Mouse (Mus musculus) T-helper 1 cell (primary cell): ENCODE data around the gene Ube3b.

ENCODE experiments used
- in situ Hi-C: fragments of 300-600 bp; cut with MboI, MseI; formaldehyde crosslinking; loops from one replicate; pipeline ENCODE4 v1.15.1; 2025; ENCODE audit warnings: high pct_unique_total_duplicates

The Ube3b gene

DNA sequence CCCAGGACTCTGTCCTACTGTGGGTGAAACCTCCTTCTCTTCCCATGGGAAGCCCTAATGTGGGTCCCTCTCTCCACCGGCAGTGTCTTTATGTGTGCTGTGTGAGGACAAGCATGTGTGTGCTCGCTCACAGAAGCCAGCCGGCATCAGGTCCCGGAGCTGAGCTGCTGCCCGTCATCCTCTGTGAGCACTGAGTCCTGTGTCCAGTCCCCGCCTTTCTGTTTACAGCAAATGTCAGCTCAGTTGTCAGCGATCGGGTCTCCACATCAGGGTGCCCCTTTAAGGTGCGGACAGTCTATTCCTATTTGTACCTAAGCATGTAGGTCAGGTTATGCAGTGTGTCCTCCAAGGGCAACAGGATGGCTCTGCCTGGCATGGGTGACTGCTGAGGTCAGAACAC lies 6.8 kb upstream of the Ube3b start:
- in situ Hi-C loops, result no loop called here

- in situ Hi-C loops, result no loop called here
These were observed 5.8 kb upstream of the Ube3b start for GRCm38 (mm10) chr5:114374409-114375213.

DNA sequence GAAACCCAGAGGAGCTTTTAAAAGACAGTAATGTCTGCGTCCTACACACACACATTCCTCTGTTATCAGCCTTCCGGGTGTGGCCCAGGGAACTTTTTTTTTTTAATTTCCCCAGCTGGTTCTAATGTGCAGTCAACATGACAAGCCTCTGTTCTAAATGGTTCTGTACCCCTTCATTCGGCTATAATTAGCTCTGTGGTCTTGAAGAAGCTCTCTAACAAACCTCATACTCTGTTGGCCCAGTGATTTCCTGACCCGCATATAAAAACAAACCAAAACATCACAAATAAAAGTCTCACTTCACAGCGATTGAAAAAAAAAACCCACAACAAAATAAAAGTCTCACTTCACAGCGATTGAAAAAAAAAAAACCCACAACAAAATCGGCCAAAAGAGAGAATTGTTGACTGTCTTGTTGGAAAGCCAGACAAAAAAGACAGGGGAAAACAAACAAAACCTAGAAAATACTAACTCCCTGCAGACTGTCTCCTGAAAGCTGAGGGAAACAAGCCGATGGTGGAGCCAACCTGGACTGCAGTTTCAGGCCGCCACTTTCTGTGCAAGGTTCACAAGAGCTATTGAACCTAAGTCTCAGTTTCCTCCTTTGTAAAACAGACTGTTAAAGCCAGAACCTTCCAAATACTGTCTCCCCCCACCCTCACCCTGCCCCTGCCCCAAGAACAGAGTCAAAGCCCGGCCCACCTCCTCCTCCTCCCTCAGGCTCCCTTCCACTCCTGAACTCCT lies 2.1 kb upstream of the Ube3b start:
- in situ Hi-C loops, result no loop called here

GRCm38 (mm10) chr5:114378936-114379335 lies 1.5 kb upstream of the Ube3b start:
- in situ Hi-C loops, result no loop called here

- in situ Hi-C loops, result loop anchor here (5.0 kb wide), 1 partner anchor 57 kb away; no protein-coding TSS in a partner anchor
These were observed 644 bp upstream of the Ube3b start for GRCm38 (mm10) chr5:114379763-114380162.

- in situ Hi-C loops, result loop anchor here (5.0 kb wide), 1 partner anchor 59 kb away; no protein-coding TSS in a partner anchor
These were observed 575 bp downstream of the Ube3b start for GRCm38 (mm10) chr5:114381013-114381351.

GRCm38 (mm10) chr5:114383184-114383904 lies 2.9 kb downstream of the Ube3b start:
- in situ Hi-C loops, result loop anchor here (5.0 kb wide), 1 partner anchor 61 kb away; no protein-coding TSS in a partner anchor

DNA sequence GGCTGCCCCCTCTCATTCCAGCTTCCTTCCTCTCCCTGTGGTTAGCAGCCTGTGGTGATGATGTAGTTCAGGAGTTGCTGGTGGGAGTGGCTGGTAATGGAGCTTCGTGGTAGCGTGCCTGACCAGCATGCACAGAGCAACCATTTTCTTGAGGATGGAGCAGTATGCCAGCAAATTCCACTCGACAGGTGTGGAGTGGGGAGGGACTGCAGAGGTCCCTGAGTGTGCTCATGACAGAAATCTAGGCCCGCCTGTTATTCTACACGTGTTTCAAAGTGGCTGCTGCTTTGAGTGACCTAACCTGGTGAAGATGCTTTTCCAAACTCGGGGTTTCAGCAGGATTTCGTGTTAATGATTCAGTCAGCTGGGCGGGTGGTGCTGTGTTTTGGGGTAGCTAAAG lies 4.0 kb downstream of the Ube3b start:
- in situ Hi-C loops, result loop anchor here (5.0 kb wide), 1 partner anchor 62 kb away; no protein-coding TSS in a partner anchor

DNA sequence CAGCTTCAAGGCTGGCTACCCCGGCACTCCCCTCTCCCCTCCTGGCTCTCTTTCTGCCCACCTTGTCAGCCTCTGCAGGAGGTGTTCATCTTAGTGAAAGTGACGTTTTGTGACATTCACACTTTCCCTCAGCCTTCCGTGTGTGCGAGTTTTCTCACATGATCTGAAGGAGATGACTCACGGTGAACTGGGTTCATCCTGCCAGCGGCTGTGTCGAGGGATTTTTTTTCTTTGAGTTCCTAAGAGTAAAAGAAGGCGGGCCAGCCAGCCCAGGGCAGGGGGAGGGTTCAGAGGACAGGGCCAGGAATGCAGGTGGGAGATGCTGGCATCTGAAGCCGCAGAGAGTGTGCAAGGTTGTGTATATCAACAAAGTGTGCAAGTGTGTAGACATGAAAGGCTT lies 12.8 kb downstream of the Ube3b start:
- in situ Hi-C loops, result no loop called here

GRCm38 (mm10) chr5:114406592-114406991 lies 26.2 kb downstream of the Ube3b start:
- in situ Hi-C loops, result no loop called here

- in situ Hi-C loops, result no loop called here
These were observed 26.9 kb downstream of the Ube3b start for GRCm38 (mm10) chr5:114407269-114407668.

- in situ Hi-C loops, result no loop called here
These were observed 27.4 kb downstream of the Ube3b start for GRCm38 (mm10) chr5:114407810-114408209.

GRCm38 (mm10) chr5:114408846-114409245 lies 28.4 kb downstream of the Ube3b start:
- in situ Hi-C loops, result no loop called here

GRCm38 (mm10) chr5:114410429-114410828 lies 30.0 kb downstream of the Ube3b start:
- in situ Hi-C loops, result no loop called here

GRCm38 (mm10) chr5:114412361-114412998 lies 32.1 kb downstream of the Ube3b start:
- in situ Hi-C loops, result no loop called here

DNA sequence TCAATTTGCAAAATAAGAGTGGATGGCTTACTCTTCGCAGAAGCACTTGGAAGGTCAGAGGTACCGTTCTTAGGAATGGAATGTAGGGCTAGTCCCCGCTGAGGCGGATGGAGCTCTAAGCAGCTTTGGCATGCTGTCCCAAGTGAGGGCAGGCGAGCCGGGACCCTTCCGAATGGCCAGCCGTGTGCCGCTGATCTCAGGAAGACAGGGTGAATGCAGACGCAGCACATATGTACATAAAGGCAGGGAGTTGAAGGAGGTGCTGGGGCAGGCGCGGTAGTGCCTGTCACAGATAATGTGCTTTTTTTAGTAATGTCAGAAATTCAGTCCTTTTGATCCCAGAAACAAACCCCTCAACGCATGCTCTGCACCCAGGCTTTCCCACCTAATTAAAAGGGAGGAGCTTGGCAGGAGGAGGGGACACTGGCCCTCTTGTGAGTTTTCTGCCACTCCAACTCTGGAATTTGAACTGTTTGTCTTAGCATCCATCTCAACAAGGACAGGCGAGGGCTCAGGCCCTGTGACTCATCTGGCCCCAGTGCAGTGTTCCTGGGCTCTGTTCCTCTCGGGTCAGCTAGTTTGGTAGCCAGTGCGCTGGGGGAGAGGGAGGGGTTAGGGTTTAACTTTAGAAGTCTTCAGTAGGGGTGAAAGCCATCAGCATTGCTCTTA lies 32.8 kb downstream of the Ube3b start:
- in situ Hi-C loops, result no loop called here

DNA sequence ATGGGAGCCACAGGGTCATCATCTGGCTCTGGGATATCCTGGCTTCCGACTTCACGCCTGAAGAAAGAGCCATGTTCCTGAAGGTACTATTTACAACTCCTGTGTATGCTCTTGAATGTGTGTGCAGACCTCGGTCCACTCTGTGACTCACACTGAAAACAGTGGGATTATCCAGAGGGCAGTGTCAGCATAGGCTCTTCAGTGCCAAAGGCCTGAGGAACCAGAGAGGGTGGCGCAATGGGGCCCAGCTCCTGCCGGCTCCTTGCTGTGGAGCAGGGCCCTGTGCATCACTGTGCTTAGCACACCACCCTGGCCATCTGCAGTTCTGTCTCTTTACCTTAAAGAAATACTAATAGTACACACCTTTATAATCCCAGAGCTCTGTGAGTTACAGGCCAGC lies 35.2 kb downstream of the Ube3b start:
- in situ Hi-C loops, result no loop called here

DNA sequence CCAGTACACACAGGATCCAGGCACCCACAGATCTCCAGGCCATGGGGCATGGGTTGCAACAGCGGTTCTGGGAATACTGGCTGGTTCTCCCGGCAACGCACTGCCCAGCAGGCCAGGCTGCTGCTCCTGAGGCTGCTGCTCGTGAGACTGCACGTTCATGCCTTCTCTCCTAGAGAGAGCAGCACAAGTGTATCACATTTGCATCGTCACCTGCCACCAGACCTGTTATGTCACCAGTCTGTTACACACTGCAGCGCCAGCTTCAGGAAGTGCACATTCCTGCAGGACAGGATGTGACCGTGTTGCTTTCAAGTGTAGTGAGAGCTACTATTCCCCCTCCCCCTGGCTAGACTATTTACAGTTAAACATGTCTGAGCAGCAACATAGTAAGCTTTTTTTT lies 36.4 kb downstream of the Ube3b start:
- in situ Hi-C loops, result no loop called here

DNA sequence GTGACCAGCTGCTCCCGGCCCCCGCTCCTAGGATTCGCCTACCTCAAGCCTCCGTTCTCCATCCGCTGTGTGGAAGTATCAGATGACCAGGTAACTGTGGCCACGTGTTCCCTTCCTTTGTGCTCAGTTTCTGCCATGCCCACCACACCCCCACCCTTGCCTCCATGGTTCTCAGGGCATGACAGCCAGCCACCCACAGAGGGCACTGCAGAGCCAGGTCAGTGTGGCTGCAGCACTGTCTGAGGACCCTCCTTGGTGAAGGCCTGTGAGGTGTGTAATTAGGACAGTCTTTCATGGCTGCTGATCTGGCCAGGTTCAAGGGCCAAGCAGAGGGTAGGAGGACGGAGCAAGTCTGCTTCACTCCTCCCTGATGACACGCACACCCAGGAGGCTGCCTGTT lies 38.1 kb downstream of the Ube3b start:
- in situ Hi-C loops, result no loop called here

DNA sequence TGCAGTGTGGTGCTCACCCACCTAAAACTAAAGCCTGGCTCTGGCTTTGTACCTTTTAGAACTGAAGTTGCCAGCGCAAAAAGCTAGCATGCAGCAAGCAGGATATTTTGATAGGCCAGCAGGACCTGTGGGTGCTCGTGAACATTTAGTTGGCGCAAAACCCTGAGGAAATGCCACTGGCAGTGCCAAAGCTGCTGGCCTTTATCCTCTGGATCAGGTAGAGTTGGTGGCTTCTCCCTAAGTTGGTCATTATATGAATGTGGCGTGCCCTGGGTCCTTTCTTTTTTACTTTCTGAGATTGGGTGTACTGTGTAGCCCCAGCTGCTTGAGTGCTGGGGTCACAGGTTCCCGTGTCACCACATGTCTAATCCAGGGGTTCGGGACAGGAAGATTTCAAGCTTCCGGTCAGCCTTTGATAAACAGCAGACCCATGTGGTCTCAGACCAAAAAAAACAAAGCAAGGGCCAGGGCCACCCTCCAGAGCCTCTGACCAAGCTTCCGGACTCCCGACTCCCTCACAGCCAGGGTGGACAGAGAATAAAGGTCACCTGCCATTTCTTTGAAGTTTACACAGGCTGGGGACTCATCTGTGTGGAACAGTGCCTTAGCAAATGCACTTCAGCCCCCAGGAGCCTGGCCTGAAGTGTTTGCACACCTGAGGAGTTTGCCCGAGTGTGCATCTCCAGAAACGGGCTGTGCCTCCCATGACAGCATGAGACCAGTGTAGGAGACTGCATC lies 41.3 kb downstream of the Ube3b start:
- in situ Hi-C loops, result no loop called here
